Mouse (Mus musculus): ENCODE data around the gene Crybb1. TPM values are rescaled to one million over a fixed set of nuclear protein-coding genes. Genes with fewer than 3 reads are reported as not detected.

Crybb1 gene
- polyA plus RNA-seq, 1 experiment: 0.25 TPM

GRCm38 (mm10) chr5:112235806-112236205 lies 19.8 kb upstream of the Crybb1 start:
- H3K27me3 ChIP-seq (replicated peaks): peaks cover 69% of the 10 kb centered on the region
- peaks cover 29% of the 10 kb centered on the region for H3K9me3 ChIP-seq
- TF ChIP-seq FLI1 (IDR thresholded peaks at IDR 0.05; ENCODE audit: low read length) (no peak), GATA1 (IDR thresholded peaks at IDR 0.05; ENCODE audit: borderline replicate concordance, low read length) (no peak)
- no peak overlapping the region for H3K4me3 ChIP-seq (replicated peaks)
- H3K36me3 ChIP-seq (replicated peaks; ENCODE audit: low read length): no peaks in the 10 kb centered on the region
- peaks cover 38% of the 10 kb centered on the region for H3K4me1 ChIP-seq

GRCm38 (mm10) chr5:112236631-112237030 lies 19.0 kb upstream of the Crybb1 start:
- no peak for TF ChIP-seq GATA1 (IDR thresholded peaks at IDR 0.05; ENCODE audit: borderline replicate concordance, low read length)
- TF ChIP-seq FLI1 (IDR thresholded peaks at IDR 0.05; ENCODE audit: low read length): no peak
- Histone ChIP-seq H3K4me3 (replicated peaks) (no peak overlapping the region), H3K36me3 (replicated peaks; ENCODE audit: low read length) (no peaks in the 10 kb centered on the region), H3K9me3 (peaks cover 26% of the 10 kb centered on the region), H3K4me1 (peaks cover 46% of the 10 kb centered on the region), H3K27me3 (replicated peaks) (peaks cover 61% of the 10 kb centered on the region)

GRCm38 (mm10) chr5:112237439-112237838 lies 18.2 kb upstream of the Crybb1 start:
- Histone ChIP-seq H3K9me3 (peaks cover 23% of the 10 kb centered on the region), H3K27me3 (replicated peaks) (peaks cover 53% of the 10 kb centered on the region), H3K4me3 (replicated peaks) (no peak overlapping the region), H3K36me3 (replicated peaks; ENCODE audit: low read length) (no peaks in the 10 kb centered on the region), H3K4me1 (peaks cover 54% of the 10 kb centered on the region)
- no peak for TF ChIP-seq GATA1 (IDR thresholded peaks at IDR 0.05; ENCODE audit: borderline replicate concordance, low read length)
- TF ChIP-seq FLI1 (IDR thresholded peaks at IDR 0.05; ENCODE audit: low read length): no peak

- peaks cover 4% of the 10 kb centered on the region for H3K36me3 ChIP-seq (replicated peaks; ENCODE audit: low read length)
- H3K9me3 ChIP-seq: peaks cover 29% of the 10 kb centered on the region
- TF ChIP-seq GATA1 (IDR thresholded peaks at IDR 0.05; ENCODE audit: borderline replicate concordance, low read length) (no peak), FLI1 (IDR thresholded peaks at IDR 0.05; ENCODE audit: low read length) (no peak)
- H3K4me3 ChIP-seq (replicated peaks): no peak overlapping the region
- peaks cover 50% of the 10 kb centered on the region for H3K27me3 ChIP-seq (replicated peaks)
- H3K4me1 ChIP-seq: peaks cover 60% of the 10 kb centered on the region
Measured at GRCm38 (mm10) chr5:112237866-112238570, 17.6 kb upstream of the Crybb1 start.

- H3K27me3 ChIP-seq (replicated peaks): peaks cover 45% of the 10 kb centered on the region
- peaks cover 33% of the 10 kb centered on the region for H3K9me3 ChIP-seq
- H3K36me3 ChIP-seq (replicated peaks; ENCODE audit: low read length): peaks cover 13% of the 10 kb centered on the region
- no peak overlapping the region for H3K4me3 ChIP-seq (replicated peaks)
- H3K4me1 ChIP-seq: peaks cover 69% of the 10 kb centered on the region
- no peak for TF ChIP-seq FLI1 (IDR thresholded peaks at IDR 0.05; ENCODE audit: low read length)
- TF ChIP-seq GATA1 (IDR thresholded peaks at IDR 0.05; ENCODE audit: borderline replicate concordance, low read length): no peak
Measured at GRCm38 (mm10) chr5:112238781-112239482, 16.7 kb upstream of the Crybb1 start.

- H3K9me3 ChIP-seq: peaks cover 40% of the 10 kb centered on the region
- H3K4me1 ChIP-seq: peaks cover 80% of the 10 kb centered on the region
Measured at GRCm38 (mm10) chr5:112240761-112241160, 14.9 kb upstream of the Crybb1 start.

GRCm38 (mm10) chr5:112241849-112242248 lies 13.8 kb upstream of the Crybb1 start:
- peaks cover 25% of the 10 kb centered on the region for H3K27me3 ChIP-seq (replicated peaks)
- peaks cover 35% of the 10 kb centered on the region for H3K36me3 ChIP-seq (replicated peaks; ENCODE audit: low read length)
- peaks cover 80% of the 10 kb centered on the region for H3K4me1 ChIP-seq

More at GRCm38 (mm10) chr5:112240761-112241160, 14.9 kb upstream of the Crybb1 start:
- TF ChIP-seq FLI1 (IDR thresholded peaks at IDR 0.05; ENCODE audit: low read length) (no peak), GATA1 (IDR thresholded peaks at IDR 0.05; ENCODE audit: borderline replicate concordance, low read length) (no peak)
- H3K27me3 ChIP-seq (replicated peaks): peaks cover 33% of the 10 kb centered on the region
- H3K36me3 ChIP-seq (replicated peaks; ENCODE audit: low read length): peaks cover 29% of the 10 kb centered on the region
- peak overlapping the region; percentile 85 for H3K4me3 ChIP-seq (replicated peaks)

GRCm38 (mm10) chr5:112242361-112242778 lies 13.2 kb upstream of the Crybb1 start:
- peaks cover 46% of the 10 kb centered on the region for H3K9me3 ChIP-seq
- peaks cover 77% of the 10 kb centered on the region for H3K4me1 ChIP-seq
- peaks cover 38% of the 10 kb centered on the region for H3K36me3 ChIP-seq (replicated peaks; ENCODE audit: low read length)
- H3K4me3 ChIP-seq (replicated peaks): peak overlapping the region; percentile 83
- peaks cover 20% of the 10 kb centered on the region for H3K27me3 ChIP-seq (replicated peaks)
- TF ChIP-seq GATA1 (IDR thresholded peaks at IDR 0.05; ENCODE audit: borderline replicate concordance, low read length) (no peak), FLI1 (IDR thresholded peaks at IDR 0.05; ENCODE audit: low read length) (peak; percentile 87; the same call in 1 of the 2 replicates)

More at GRCm38 (mm10) chr5:112241849-112242248, 13.8 kb upstream of the Crybb1 start:
- TF ChIP-seq GATA1 (IDR thresholded peaks at IDR 0.05; ENCODE audit: borderline replicate concordance, low read length) (no peak), FLI1 (IDR thresholded peaks at IDR 0.05; ENCODE audit: low read length) (no peak)
- H3K9me3 ChIP-seq: peaks cover 41% of the 10 kb centered on the region
- H3K4me3 ChIP-seq (replicated peaks): peak overlapping the region; percentile 83

- H3K36me3 ChIP-seq (replicated peaks; ENCODE audit: low read length): peaks cover 45% of the 10 kb centered on the region
- peak overlapping the region; percentile 78 for H3K4me3 ChIP-seq (replicated peaks)
- peaks cover 14% of the 10 kb centered on the region for H3K27me3 ChIP-seq (replicated peaks)
- H3K4me1 ChIP-seq: peaks cover 70% of the 10 kb centered on the region
- TF ChIP-seq GATA1 (IDR thresholded peaks at IDR 0.05; ENCODE audit: borderline replicate concordance, low read length) (no peak), FLI1 (IDR thresholded peaks at IDR 0.05; ENCODE audit: low read length) (no peak)
- H3K9me3 ChIP-seq: peaks cover 53% of the 10 kb centered on the region
Measured at GRCm38 (mm10) chr5:112243041-112243440, 12.6 kb upstream of the Crybb1 start.
